Mouse (Mus musculus): ENCODE data around the gene Dnase1. TPM values are rescaled to one million over a fixed set of nuclear protein-coding genes. Genes with fewer than 3 reads are reported as not detected.

Dnase1 gene
- polyA plus RNA-seq, 1 experiment, result 50.8 TPM

Other genes starting within 250 kb of the Dnase1 start
- gene Olfr15, start 206.1 kb upstream of the Dnase1 start, polyA plus RNA-seq (2012; rRNA removed), result not detected in 2 replicates
- gene Zfp174, start 189.7 kb upstream of the Dnase1 start, polyA plus RNA-seq (2012; rRNA removed), result 0.50 and 0.67 TPM in 2 replicates
- 60.0 and 71.0 TPM in 2 replicates for gene Naa60, start 164.6 kb upstream of the Dnase1 start, polyA plus RNA-seq (2012; rRNA removed)
- 1.4 and 2.3 TPM in 2 replicates for gene Zfp597, start 152.4 kb upstream of the Dnase1 start, polyA plus RNA-seq (2012; rRNA removed)
- gene Gm20695, start 152.3 kb upstream of the Dnase1 start, polyA plus RNA-seq (2012; rRNA removed), result 0.22 TPM in 1 of 2 replicates, not detected in the other
- 6.1 and 8.4 TPM in 2 replicates for gene 1700037C18Rik, start 128.3 kb upstream of the Dnase1 start, polyA plus RNA-seq (2012; rRNA removed)
- 3.5 and 4.1 TPM in 2 replicates for gene Cluap1, start 128.1 kb upstream of the Dnase1 start, polyA plus RNA-seq (2012; rRNA removed)
- gene Nlrc3, start 60.3 kb upstream of the Dnase1 start, polyA plus RNA-seq (2012; rRNA removed), result 3.1 and 5.8 TPM in 2 replicates
- 14.2 and 29.3 TPM in 2 replicates for gene Slx4, start 33.2 kb upstream of the Dnase1 start, polyA plus RNA-seq (2012; rRNA removed)
- 69.2 and 84.4 TPM in 2 replicates for gene Trap1, start 40.9 kb downstream of the Dnase1 start, polyA plus RNA-seq (2012; rRNA removed)
- gene Crebbp, start 177.1 kb downstream of the Dnase1 start, polyA plus RNA-seq (2012; rRNA removed), result 18.2 and 23.9 TPM in 2 replicates

Data from large intestine, adult 2 months (tissue).